Mouse (Mus musculus) midbrain, embryonic 11.5 days (tissue): Measurements from ENCODE around the gene Zfp467. TPM values are rescaled to one million over a fixed set of nuclear protein-coding genes. Genes with fewer than 3 reads are reported as not detected.

Source experiments
- ATAC-seq: fragments of 200-750 bp; cut with Nextera tagmentation; 2 replicates; pipeline ENCODE4 v1.8.0; 2017; ENCODE audit warnings: moderate TSS enrichment, moderate library complexity; ENCODE audit not compliant: low FRiP score
- DNase-seq: peaks from one replicate; pipeline ENCODE4 v3.0.0; 2015; ENCODE audit warnings: low spot score; ENCODE audit errors: missing footprints
- H3K27ac ChIP-seq: fragments of 300-500 bp; sonication (generic); 2 replicates; pipeline ENCODE4 v1.5.1; 2014; ENCODE audit warnings: low read depth, low read length
- H3K27me3 ChIP-seq: fragments of 300-500 bp; sonication (generic); 2 replicates; pipeline ENCODE4 v1.6.1; 2014; ENCODE audit warnings: mild to moderate bottlenecking, low read length, moderate library complexity, mixed read lengths; ENCODE audit not compliant: control insufficient read depth, insufficient read depth
- H3K36me3 ChIP-seq: fragments of 300-500 bp; sonication (generic); 2 replicates; pipeline ENCODE4 v1.6.1; 2014; ENCODE audit warnings: mild to moderate bottlenecking, low read length, moderate library complexity, mixed read lengths; ENCODE audit not compliant: control insufficient read depth, insufficient read depth
- H3K4me1 ChIP-seq: fragments of 300-500 bp; sonication (generic); 2 replicates; pipeline ENCODE4 v1.6.1; 2014; ENCODE audit warnings: low read length; ENCODE audit not compliant: control insufficient read depth, insufficient read depth
- H3K4me2 ChIP-seq: fragments of 300-500 bp; sonication (generic); 2 replicates; pipeline ENCODE4 v1.6.1; 2014; ENCODE audit warnings: mild to moderate bottlenecking, moderate library complexity
- H3K4me3 ChIP-seq: fragments of 300-500 bp; sonication (generic); 2 replicates; pipeline ENCODE4 v1.5.1; 2014; ENCODE audit warnings: low read depth, low read length
- H3K9ac ChIP-seq: fragments of 300-500 bp; sonication (generic); 2 replicates; pipeline ENCODE4 v1.6.1; 2014; ENCODE audit warnings: low read length
- H3K9me3 ChIP-seq: fragments of 300-500 bp; sonication (generic); 2 replicates; pipeline ENCODE4 v1.6.1; 2016; ENCODE audit warnings: low read length; ENCODE audit not compliant: control insufficient read depth
- WGBS: fragments of 180-500 bp; shearing (Covaris S2); extraction: QIAGEN DNeasy Blood & Tissue Kit; methylation state at CpG from one replicate; pipeline ENCODE4 v1.1.7; 2014; 5-methylcytosine and 5-hydroxymethylcytosine counted together
- polyA plus RNA-seq: library from polyadenylated mRNA; unstranded; fragments of >200 nt; fragmentation: Nextera tagmentation; extraction: Ambion mirVana; gene quantifications from 2 replicates; pipeline ENCODE4 v1.2.1, GENCODE M21; 2014

The Zfp467 gene
- polyA plus RNA-seq, 1 experiment from 2014 or later = 14.3 TPM

GRCm38 (mm10) chr6:48404071-48404470 lies 41.6 kb downstream of the Zfp467 start:
- Histone ChIP-seq H3K4me3 (no peak overlapping the region), H3K9ac (no peak overlapping the region), H3K4me2 (no peak overlapping the region), H3K27ac (no peak overlapping the region), H3K36me3 (peaks cover 17% of the 10 kb centered on the region), H3K4me1 (no peaks in the 10 kb centered on the region), H3K27me3 (no peaks in the 10 kb centered on the region), H3K9me3 (no peaks in the 10 kb centered on the region)
- no peak for DNase-seq
- ATAC-seq = no peak
- WGBS = 94% methylated on average over 5 of the region's 5 CpGs

GRCm38 (mm10) chr6:48399906-48400305 lies 45.7 kb downstream of the Zfp467 start:
- H3K27ac ChIP-seq = no peak overlapping the region
- H3K4me3 ChIP-seq = no peak overlapping the region
- H3K4me2 ChIP-seq = no peak overlapping the region
- 94% methylated on average over 5 of the region's 5 CpGs for WGBS
- H3K4me1 ChIP-seq = peaks cover 10% of the 10 kb centered on the region
- H3K9ac ChIP-seq = no peak overlapping the region
- no peak for DNase-seq
- H3K27me3 ChIP-seq = no peaks in the 10 kb centered on the region
- ATAC-seq = no peak
- no peaks in the 10 kb centered on the region for H3K9me3 ChIP-seq
- H3K36me3 ChIP-seq = peaks cover 5% of the 10 kb centered on the region; the same call in 1 of the 2 replicates

- WGBS = 64% methylated on average over 4 of the region's 4 CpGs
- no peak overlapping the region for H3K9ac ChIP-seq
- no peak overlapping the region; the same call in 1 of the 2 replicates for H3K4me2 ChIP-seq
- peaks cover 10% of the 10 kb centered on the region for H3K4me1 ChIP-seq
- DNase-seq (no peak), ATAC-seq (no peak)
- no peak overlapping the region for H3K4me3 ChIP-seq
- H3K27me3 ChIP-seq = no peaks in the 10 kb centered on the region
- H3K27ac ChIP-seq = no peak overlapping the region
- H3K9me3 ChIP-seq = no peaks in the 10 kb centered on the region
- no peaks in the 10 kb centered on the region for H3K36me3 ChIP-seq
Observed at GRCm38 (mm10) chr6:48397336-48397735, 48.3 kb downstream of the Zfp467 start.

- Histone ChIP-seq H3K9ac (no peak overlapping the region), H3K4me2 (peak overlapping the region; percentile 76), H3K4me1 (peaks cover 10% of the 10 kb centered on the region), H3K9me3 (no peaks in the 10 kb centered on the region), H3K27me3 (no peaks in the 10 kb centered on the region), H3K27ac (no peak overlapping the region), H3K36me3 (no peaks in the 10 kb centered on the region), H3K4me3 (0 out of 2 replicates have a peak overlapping the region, but pooled peaks have one; percentile 48)
- ATAC-seq (no peak), DNase-seq (no peak)
- WGBS = 91% methylated on average over 1 of the region's 1 CpGs
Observed at GRCm38 (mm10) chr6:48396686-48397085, 48.9 kb downstream of the Zfp467 start.

GRCm38 (mm10) chr6:48396008-48396595 lies 49.5 kb downstream of the Zfp467 start:
- Histone ChIP-seq H3K27ac (no peak overlapping the region), H3K36me3 (no peaks in the 10 kb centered on the region), H3K4me2 (peak overlapping the region; percentile 76), H3K9ac (peak overlapping the region; percentile 61), H3K27me3 (no peaks in the 10 kb centered on the region), H3K4me3 (peak overlapping the region; percentile 48), H3K9me3 (no peaks in the 10 kb centered on the region), H3K4me1 (peaks cover 10% of the 10 kb centered on the region)
- ATAC-seq (no peak), DNase-seq (no peak)
- 33% methylated on average over 15 of the region's 15 CpGs for WGBS

- Histone ChIP-seq H3K36me3 (no peaks in the 10 kb centered on the region), H3K27ac (no peak within 1 kb of the TSS), H3K9me3 (no peaks in the 10 kb centered on the region), H3K27me3 (no peaks in the 10 kb centered on the region), H3K4me1 (peaks cover 10% of the 10 kb centered on the region), H3K9ac (peak within 1 kb of the TSS; percentile 61), H3K4me3 (peak within 1 kb of the TSS; percentile 48), H3K4me2 (peak within 1 kb of the TSS; percentile 76)
- 2% methylated on average over 62 of the region's 65 CpGs for WGBS
- peak; percentile 96 for ATAC-seq
- peak; percentile 98 for DNase-seq
Observed at GRCm38 (mm10) chr6:48395105-48396007, 50.3 kb downstream of the Zfp467 start, which contains the start of gene Krba1. TSS of gene Krba1 (plus strand) at chr6:48395586.

- DNase-seq (no peak), ATAC-seq (no peak)
- H3K36me3 ChIP-seq = no peaks in the 10 kb centered on the region
- H3K4me2 ChIP-seq = no peak overlapping the region
- H3K27ac ChIP-seq = no peak overlapping the region
- no peaks in the 10 kb centered on the region for H3K27me3 ChIP-seq
- H3K4me1 ChIP-seq = peaks cover 10% of the 10 kb centered on the region
- no peaks in the 10 kb centered on the region for H3K9me3 ChIP-seq
- no peak overlapping the region for H3K4me3 ChIP-seq
- no peak overlapping the region for H3K9ac ChIP-seq
Observed at GRCm38 (mm10) chr6:48393811-48394210, 51.8 kb downstream of the Zfp467 start.

GRCm38 (mm10) chr6:48388221-48388620 lies 57.4 kb downstream of the Zfp467 start:
- 73% methylated on average over 3 of the region's 3 CpGs for WGBS
- Histone ChIP-seq H3K4me1 (no peaks in the 10 kb centered on the region), H3K9me3 (no peaks in the 10 kb centered on the region), H3K4me3 (no peak overlapping the region), H3K4me2 (no peak overlapping the region), H3K9ac (no peak overlapping the region), H3K36me3 (no peaks in the 10 kb centered on the region), H3K27ac (no peak overlapping the region), H3K27me3 (no peaks in the 10 kb centered on the region)
- ATAC-seq = no peak
- no peak for DNase-seq
